Mouse (Mus musculus) cerebellum, adult 18-20 months (tissue): ENCODE measurements around the gene Rabl3.
A peak's percentile ranks its signal among the peaks of the same experiment; 100 is the strongest.

Source experiments
- DNase-seq, 2 experiments: peaks; one replicate each; pipeline ENCODE4 v3.0.0; 2021

The Rabl3 gene

GRCm38 (mm10) chr16:37539611-37540580 lies at the start of gene Rabl3, which contains the start of gene Gtf2e1:
TSS of gene Rabl3 (plus strand) at chr16:37539885.
TSS of gene Gtf2e1 (minus strand) at chr16:37539789.
- DNase-seq = peak; percentile 95 to 99

DNA sequence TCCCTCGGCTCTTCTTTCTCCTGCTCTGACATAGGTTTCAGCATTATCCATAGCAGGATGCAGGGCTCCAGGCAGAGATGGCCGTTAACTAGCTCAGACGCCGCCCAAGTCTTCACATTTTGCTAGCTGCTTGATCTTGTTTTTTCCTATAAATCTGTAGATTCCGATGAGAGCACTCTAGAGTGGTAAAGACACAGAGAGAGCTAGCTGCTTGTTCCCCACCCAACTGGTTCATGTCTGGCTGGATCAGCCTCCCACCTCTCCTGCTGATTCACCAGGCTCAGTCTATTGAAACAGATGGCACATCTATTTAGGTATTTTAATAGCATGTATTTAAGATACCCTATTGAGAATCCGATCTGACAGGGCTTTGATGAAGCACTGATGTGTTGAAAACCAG lies 44.7 kb upstream of the Rabl3 start:
- DNase-seq = peak; percentile 30 to 37

- DNase-seq = no peak
Measured at GRCm38 (mm10) chr16:37498581-37498980, 41.1 kb upstream of the Rabl3 start.

DNA sequence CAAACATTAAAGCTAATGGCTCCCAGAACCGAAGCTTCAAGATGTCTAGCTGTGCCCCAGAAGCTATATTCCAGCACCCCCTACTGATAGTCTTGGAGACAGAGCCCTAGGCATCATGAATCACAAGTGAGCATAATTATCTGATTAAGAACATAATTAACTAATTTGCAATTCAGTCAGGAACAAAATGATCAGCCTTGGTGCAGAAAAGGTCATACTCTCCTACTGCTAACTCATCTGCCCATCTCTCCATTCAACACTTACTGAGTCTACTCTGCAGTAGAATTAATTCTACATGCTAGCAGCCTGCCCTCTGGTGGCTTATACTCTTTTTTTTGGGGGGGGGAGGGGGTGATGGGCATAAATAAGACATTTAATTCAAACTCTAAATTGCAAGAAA lies 35.2 kb upstream of the Rabl3 start:
- DNase-seq = peak; percentile 22 to 24

- no peak for DNase-seq
Measured at GRCm38 (mm10) chr16:37506751-37507150, 32.9 kb upstream of the Rabl3 start.

- DNase-seq = no peak
Measured at GRCm38 (mm10) chr16:37511489-37511888, 28.2 kb upstream of the Rabl3 start.

- no peak for DNase-seq
Measured at GRCm38 (mm10) chr16:37514644-37515043, 25.0 kb upstream of the Rabl3 start.

- no peak for DNase-seq
Measured at GRCm38 (mm10) chr16:37516376-37516993, 23.2 kb upstream of the Rabl3 start.

DNA sequence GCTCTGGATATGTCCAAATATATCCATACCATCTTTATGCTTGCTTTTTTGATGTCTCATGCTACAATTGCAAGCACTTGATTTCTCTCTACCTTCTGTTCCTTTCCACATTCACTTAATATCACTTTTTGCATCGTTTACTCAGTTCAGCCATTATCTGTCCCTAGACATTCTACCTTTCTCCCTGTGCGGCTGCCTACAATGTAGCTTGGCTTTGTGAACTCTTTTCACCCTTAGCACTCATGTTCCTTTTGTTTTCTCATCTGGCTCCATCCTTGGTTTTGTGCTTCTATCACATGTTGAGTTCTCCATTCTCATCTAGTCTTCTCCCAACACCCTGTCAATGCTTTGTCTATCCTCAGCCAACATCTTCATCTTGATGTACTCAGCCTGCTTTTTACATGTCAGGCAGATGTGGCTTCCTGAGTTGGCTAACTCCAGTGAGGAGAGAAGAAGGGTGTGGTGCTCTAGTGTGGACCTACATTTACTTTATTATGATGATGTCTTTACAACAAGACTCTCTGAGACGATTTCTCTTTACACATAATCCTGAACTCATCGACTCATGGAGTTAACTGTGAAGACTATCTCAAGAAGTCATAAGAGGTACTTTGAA lies 22.0 kb upstream of the Rabl3 start:
- DNase-seq = no peak

DNA sequence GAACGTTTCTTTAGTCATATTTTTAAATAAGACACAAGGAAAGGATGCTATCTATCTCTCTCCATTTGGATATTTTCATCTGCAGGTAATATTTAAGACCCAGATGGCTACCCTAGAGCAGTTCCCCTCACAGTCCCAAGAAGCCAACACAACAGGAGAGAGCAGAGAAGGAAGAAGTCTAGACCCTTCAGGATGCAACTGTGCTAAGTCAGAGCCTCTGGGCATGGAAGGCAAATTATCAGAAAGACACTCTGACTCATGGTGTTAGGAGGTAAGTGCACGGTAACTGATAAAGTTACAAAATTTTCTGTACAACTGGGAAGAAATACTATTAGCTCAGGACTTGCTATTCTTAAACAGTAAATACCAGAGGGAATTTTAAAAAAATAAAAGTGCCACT lies 21.0 kb upstream of the Rabl3 start:
- DNase-seq = no peak

DNA sequence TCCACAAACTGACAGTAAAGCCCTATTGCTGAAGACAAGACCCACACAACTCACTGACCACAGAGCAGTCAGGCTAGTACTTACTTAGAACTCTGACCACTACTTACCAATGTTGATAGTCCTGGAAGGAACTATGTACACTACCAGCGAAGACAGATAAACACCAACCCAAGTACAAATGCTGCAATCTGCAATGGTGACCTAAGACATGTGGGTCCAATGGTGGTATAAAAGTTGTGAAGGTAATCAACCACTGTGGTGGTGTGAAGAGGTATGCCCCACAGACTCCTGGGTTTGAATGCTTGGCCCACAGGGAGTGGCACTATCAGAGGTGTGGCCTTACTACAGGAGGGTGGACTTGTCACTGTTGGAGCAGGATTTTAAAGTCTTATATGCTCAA lies 20.0 kb upstream of the Rabl3 start:
- DNase-seq = no peak

DNA sequence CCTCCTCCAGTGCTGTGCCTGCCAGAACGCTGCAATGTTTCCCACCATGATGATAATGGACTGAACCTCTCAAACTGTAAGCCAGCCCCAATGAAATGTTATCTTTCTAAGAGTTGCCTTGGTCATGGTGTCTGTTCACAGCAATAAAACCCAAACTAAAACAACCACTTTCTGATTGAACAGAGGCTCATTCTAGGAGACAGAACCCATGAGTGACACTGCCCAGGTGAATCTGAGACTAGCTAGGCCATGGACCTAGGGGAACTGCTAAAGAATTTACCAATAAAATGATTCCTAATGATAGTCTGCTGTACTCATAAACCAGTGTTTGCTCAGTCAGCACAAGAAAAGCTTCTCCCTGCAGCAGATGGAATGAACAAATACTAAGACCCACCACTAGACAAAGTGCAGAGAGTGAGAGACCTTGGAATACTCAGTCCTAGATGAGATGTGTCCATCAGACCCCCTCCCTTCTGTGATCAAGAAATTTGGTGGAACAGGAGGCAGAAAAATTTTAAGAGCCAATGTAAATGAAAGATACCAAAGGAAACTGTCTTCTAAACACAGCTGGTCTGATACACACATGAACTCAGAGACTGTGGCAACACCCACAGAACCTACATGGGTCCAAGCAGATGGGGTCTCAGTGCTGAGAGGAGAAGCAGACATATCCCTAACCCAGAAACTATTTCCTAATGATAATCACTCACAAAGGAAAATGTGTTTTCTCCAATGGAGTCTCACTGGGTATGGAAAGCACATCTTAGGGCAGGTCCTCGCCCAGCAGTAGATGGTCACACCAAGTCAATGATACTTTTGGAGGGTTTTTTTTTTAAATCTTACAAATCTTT lies 19.3 kb upstream of the Rabl3 start:
- DNase-seq = no peak

GRCm38 (mm10) chr16:37522100-37522697 lies 17.5 kb upstream of the Rabl3 start:
- no peak for DNase-seq

DNA sequence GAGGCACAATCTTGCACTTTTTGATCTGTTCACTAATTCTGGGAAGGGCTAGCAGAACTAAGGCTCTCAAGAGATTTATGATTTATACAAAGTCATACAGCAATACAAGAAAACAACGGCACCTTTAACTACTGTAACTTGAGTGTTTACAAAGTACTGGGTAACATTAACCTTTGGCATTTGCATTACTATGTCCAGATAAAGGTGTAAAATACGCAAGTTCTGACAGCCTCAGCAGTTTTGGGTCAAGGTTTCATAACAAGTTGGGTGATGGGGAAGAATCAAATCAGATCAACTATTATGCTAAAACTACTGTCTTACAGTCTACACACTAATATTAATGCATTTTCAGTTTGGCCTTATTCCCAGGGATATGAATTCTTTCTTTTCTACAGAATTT lies 14.6 kb upstream of the Rabl3 start:
- DNase-seq = no peak

DNA sequence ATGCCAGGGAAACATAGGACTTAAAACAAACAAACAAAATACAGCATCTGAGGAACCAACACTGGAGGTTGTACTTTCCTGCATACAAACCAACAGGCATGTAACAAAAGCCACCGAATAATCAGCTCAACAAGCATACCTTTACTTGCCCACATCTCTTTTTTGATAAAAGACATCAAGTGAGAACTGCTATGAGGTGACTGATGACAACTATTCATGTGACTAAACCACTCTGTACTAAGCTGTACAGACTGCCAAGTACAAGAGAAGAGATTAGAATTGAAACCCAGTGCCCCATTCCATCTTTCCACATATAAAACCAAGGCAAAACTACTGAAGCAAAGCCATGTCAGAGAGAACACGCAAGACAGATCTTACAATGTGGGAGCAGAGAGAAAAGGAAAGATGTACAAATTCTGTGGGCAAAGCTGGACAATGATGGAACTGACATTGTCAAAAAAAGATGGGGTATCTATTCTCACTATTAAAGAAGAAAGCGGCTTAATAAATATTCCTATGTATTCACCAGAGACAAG lies 12.9 kb upstream of the Rabl3 start:
- no peak for DNase-seq

DNA sequence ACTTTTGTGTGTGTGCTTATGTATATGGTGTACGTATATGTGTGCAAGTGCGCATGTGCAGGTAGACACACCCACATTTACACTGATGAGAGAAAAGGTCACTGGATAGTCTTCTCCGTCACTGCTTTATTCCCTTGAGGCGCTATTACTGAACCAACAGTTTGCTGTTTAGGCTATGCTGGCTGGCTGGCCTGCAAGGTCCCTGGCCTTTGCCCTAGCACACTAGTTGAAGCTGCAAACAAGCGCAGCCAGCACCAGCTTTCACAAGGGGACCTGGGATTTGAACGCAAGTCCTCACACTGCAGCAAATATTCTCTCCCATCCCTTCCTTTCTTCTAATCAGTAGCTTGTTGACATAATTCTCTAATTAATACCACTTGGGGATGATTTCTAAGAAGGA lies 9.5 kb upstream of the Rabl3 start:
- no peak for DNase-seq

DNA sequence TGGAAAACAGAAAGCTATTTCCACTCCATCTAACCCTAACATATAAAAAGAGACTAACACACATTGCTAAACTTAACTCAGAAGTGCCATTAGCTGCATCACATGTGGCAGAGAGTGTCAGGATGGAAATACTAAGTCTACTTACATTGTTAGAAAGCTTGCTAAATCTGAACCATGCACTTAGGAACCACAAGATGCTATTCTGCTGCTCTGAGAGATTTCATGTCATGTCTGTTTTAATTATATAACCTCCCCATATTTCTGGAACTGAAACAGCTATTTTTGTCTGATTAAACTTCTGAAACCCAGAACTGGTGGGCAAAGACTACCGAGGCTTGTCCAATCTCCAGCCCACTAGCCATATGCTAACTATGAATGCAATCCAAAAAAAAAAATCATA lies 7.6 kb upstream of the Rabl3 start:
- DNase-seq = no peak

DNA sequence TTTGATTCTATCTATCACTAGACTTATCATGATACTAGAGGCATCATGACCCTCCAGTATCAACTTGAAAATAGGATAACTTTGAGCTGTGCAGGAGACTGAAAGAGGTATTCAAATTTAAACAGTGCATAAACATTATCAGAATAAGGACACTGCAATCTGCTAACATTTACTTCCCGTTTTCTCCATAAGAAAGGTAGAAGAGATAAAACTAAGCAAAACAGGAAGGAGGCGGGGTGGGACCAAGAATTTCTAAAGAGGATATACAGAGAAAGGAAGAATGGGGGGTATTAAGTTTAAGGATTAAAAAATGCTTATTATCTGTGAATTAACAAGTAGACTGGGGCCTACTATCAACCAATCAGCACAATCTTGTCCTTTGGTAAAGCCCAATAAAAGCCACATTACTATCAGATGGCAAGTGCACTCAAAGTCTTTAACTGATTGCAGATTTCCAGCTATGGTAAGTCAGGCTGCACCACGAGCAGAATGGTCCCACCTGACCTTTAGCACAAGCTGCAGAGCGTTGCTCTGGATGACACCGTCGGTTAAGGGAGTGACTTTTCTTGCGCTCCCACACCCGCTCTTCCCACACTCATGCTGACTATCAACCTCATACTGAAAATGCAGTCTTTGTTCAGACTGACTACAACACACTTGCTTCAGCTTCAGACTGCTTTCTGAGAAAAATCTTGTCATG lies 6.2 kb upstream of the Rabl3 start:
- no peak for DNase-seq

DNA sequence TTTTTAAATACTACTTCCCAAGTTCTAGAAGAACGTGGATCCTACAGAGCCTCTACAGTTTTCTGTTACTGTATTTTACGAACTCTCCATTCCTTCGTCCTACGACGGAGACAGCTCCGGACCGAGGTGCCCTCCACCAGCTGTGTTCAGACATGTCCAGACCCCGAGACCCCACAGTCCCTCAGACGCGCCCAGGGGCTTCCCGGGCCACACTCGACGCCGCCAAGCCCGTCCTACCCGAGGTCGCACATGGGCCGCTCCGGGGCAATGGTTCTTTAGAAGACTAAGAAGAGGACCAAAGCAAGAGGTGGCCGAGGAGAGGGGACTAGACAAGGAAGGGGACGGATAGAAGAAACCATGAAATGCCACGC lies 460 bp upstream of the Rabl3 start:
- no peak for DNase-seq

GRCm38 (mm10) chr16:37540776-37541175 lies 1.1 kb downstream of the Rabl3 start:
- DNase-seq = no peak

GRCm38 (mm10) chr16:37546312-37546711 lies 6.6 kb downstream of the Rabl3 start:
- no peak for DNase-seq

GRCm38 (mm10) chr16:37550266-37550665 lies 10.6 kb downstream of the Rabl3 start:
- no peak for DNase-seq
